7 mouse cellular contexts compared by ENCODE assay signal in the genomic region with DNA sequence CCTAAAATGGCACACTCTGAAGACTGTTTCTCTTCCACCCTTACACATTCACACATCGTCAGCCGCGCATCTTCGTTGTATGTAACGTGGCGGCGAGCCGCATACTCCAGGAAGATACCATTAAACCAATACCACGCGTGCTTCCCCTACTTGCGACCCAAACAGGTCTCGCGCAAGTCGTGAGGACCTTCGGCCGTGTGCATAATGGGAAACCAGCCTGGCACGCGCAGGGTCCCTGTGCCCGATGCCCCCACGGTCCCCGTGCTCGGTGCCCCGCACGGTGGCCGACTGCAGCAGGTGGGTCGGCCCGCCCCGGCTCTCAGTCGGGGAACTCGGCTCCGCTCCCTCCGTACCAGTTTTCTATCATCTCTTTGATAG. TPM values are rescaled to one million over a fixed set of nuclear protein-coding genes. Genes with fewer than 3 reads are reported as not detected.
DNase-seq lines count a peak whose midpoint lies in the region; ATAC-seq and TF ChIP-seq lines count a peak whose summit lies in the region.

No protein-coding gene starts in this region.

- peak overlapping the region; percentile 93 for H3K27ac ChIP-seq in lung, embryonic 16.5 days (ENCODE audit: low read length)
- H3K27ac ChIP-seq in embryonic facial prominence, embryonic 10.5 days (replicated peaks): peak overlapping the region; percentile 96
- H3K27ac ChIP-seq in hindbrain, postnatal 0 days: peak overlapping the region; percentile 96
- peak overlapping the region; percentile 92 for H3K27ac ChIP-seq in midbrain, embryonic 16.5 days (ENCODE audit: low read length)

- peak; percentile 50 for ATAC-seq in lung, embryonic 16.5 days (ENCODE audit: low read depth)
- ATAC-seq in hindbrain, postnatal 0 days: peak; percentile 86
- ATAC-seq in midbrain, embryonic 16.5 days: peak; percentile 89

- H3K4me3 ChIP-seq in lung, embryonic 16.5 days (ENCODE audit: low read length): peak overlapping the region; percentile 92
- peak overlapping the region; percentile 69 for H3K4me3 ChIP-seq in embryonic facial prominence, embryonic 10.5 days
- H3K4me3 ChIP-seq in hindbrain, postnatal 0 days (ENCODE audit: low read length): peak overlapping the region; percentile 92
- H3K4me3 ChIP-seq in midbrain, embryonic 16.5 days (ENCODE audit: low read depth, low read length): peak overlapping the region; percentile 76

- H3K9ac ChIP-seq in lung, embryonic 16.5 days (ENCODE audit: low read length): peak overlapping the region; percentile 93
- peak overlapping the region; percentile 71 for H3K9ac ChIP-seq in hindbrain, postnatal 0 days (replicated peaks; ENCODE audit: low read length)
- peak overlapping the region; percentile 72 for H3K9ac ChIP-seq in midbrain, embryonic 16.5 days (ENCODE audit: low read depth, low read length)

- H3K36me3 ChIP-seq in lung, embryonic 16.5 days (ENCODE audit: control insufficient read depth, insufficient read depth, low read length): peaks cover 3% of the 10 kb centered on the region; the same call in 1 of the 2 replicates
- peaks cover 51% of the 10 kb centered on the region for H3K36me3 ChIP-seq in embryonic facial prominence, embryonic 10.5 days (replicated peaks)
- H3K36me3 ChIP-seq in hindbrain, postnatal 0 days (ENCODE audit: insufficient read depth, low read length): no peaks in the 10 kb centered on the region
- H3K36me3 ChIP-seq in midbrain, embryonic 16.5 days (ENCODE audit: control insufficient read depth, insufficient read depth, low read length): peaks cover 5% of the 10 kb centered on the region

- peaks cover 30% of the 10 kb centered on the region for H3K4me1 ChIP-seq in lung, embryonic 16.5 days (replicated peaks; ENCODE audit: control insufficient read depth, insufficient read depth, low read length)
- H3K4me1 ChIP-seq in embryonic facial prominence, embryonic 10.5 days: peaks cover 44% of the 10 kb centered on the region
- H3K4me1 ChIP-seq in hindbrain, postnatal 0 days (ENCODE audit: insufficient read depth, low read length): peaks cover 29% of the 10 kb centered on the region
- peaks cover 45% of the 10 kb centered on the region for H3K4me1 ChIP-seq in midbrain, embryonic 16.5 days (ENCODE audit: control insufficient read depth, insufficient read depth, low read length)

- H3K9me3 ChIP-seq in lung, embryonic 16.5 days (ENCODE audit: control insufficient read depth, low read length): no peaks in the 10 kb centered on the region
- no peaks in the 10 kb centered on the region for H3K9me3 ChIP-seq in embryonic facial prominence, embryonic 10.5 days
- no peaks in the 10 kb centered on the region for H3K9me3 ChIP-seq in hindbrain, postnatal 0 days (ENCODE audit: low read length)
- no peaks in the 10 kb centered on the region for H3K9me3 ChIP-seq in midbrain, embryonic 16.5 days (replicated peaks; ENCODE audit: control insufficient read depth, low read length, poor library complexity, severe bottlenecking)

- WGBS in lung, embryonic 16.5 days: under 1% methylated on average over 32 of the region's 32 CpGs
- WGBS in embryonic facial prominence, embryonic 10.5 days: under 1% methylated on average over 32 of the region's 32 CpGs
- 2% methylated on average over 32 of the region's 32 CpGs for WGBS in hindbrain, postnatal 0 days
- under 1% methylated on average over 32 of the region's 32 CpGs for WGBS in midbrain, embryonic 16.5 days

- TF ChIP-seq CTCF in hindbrain, postnatal 0 days (IDR thresholded peaks at IDR 0.05; ENCODE audit: low read depth): no peak

- DNase-seq in lung, adult 18-20 months: no peak
- no peak for DNase-seq in embryonic facial prominence, embryonic 10.5 days (ENCODE audit: low spot score)
- DNase-seq in hindbrain, postnatal 0 days (ENCODE audit: low spot score): peak; percentile 89
- no peak for DNase-seq in right cerebral cortex, postnatal 14 days
- no peak for DNase-seq in frontal cortex, postnatal 36 days (ENCODE audit: low spot score in 2 of 2)

- H3K4me2 ChIP-seq in lung, embryonic 16.5 days (ENCODE audit: low read depth, low read length): peak overlapping the region; percentile 76
- H3K4me2 ChIP-seq in hindbrain, postnatal 0 days (ENCODE audit: low read depth, low read length): peak overlapping the region; percentile 62
- peak overlapping the region; percentile 69 for H3K4me2 ChIP-seq in midbrain, embryonic 16.5 days (ENCODE audit: low read length)

- no peaks in the 10 kb centered on the region for H3K27me3 ChIP-seq in lung, embryonic 16.5 days (ENCODE audit: control insufficient read depth, insufficient read depth, low read depth, low read length)
- H3K27me3 ChIP-seq in embryonic facial prominence, embryonic 10.5 days (replicated peaks; ENCODE audit: low read depth, poor library complexity, severe bottlenecking): no peaks in the 10 kb centered on the region
- H3K27me3 ChIP-seq in hindbrain, postnatal 0 days (ENCODE audit: insufficient read depth, low read length): no peaks in the 10 kb centered on the region
- H3K27me3 ChIP-seq in midbrain, embryonic 16.5 days (ENCODE audit: control insufficient read depth, insufficient read depth, low read depth, low read length): no peaks in the 10 kb centered on the region

RNA-seq across cellular contexts. Expression of a gene that starts 0.5 kb away (rescaled TPM):
- 35.0 and 37.3 TPM in 2 replicates for polyA plus RNA-seq in lung, embryonic 16.5 days (2015; fragmentation: Nextera tagmentation; extraction: Ambion mirVana)
- 52.7 and 56.8 TPM in 2 replicates for polyA plus RNA-seq in embryonic facial prominence, embryonic 10.5 days (2016; fragmentation: Nextera tagmentation; extraction: Ambion mirVana)
- total RNA-seq in hindbrain, postnatal 0 days (2014; rRNA removed): 16.1 and 24.0 TPM in 2 replicates
- polyA plus RNA-seq in hindbrain, postnatal 0 days (2015; fragmentation: Nextera tagmentation; extraction: Ambion mirVana): 16.0 and 19.4 TPM in 2 replicates
- 27.3 and 31.0 TPM in 2 replicates for polyA plus RNA-seq in midbrain, embryonic 16.5 days (2015; fragmentation: Nextera tagmentation; extraction: Ambion mirVana)

RNA-seq across cellular contexts. Expression of a gene that starts 0.7 kb away (rescaled TPM):
- polyA plus RNA-seq in lung, embryonic 16.5 days (2015; fragmentation: Nextera tagmentation; extraction: Ambion mirVana): 24.2 and 24.4 TPM in 2 replicates
- polyA plus RNA-seq in embryonic facial prominence, embryonic 10.5 days (2016; fragmentation: Nextera tagmentation; extraction: Ambion mirVana): 29.7 and 30.4 TPM in 2 replicates
- total RNA-seq in hindbrain, postnatal 0 days (2014; rRNA removed): 73.1 and 81.4 TPM in 2 replicates
- polyA plus RNA-seq in hindbrain, postnatal 0 days (2015; fragmentation: Nextera tagmentation; extraction: Ambion mirVana): 34.4 and 36.0 TPM in 2 replicates
- polyA plus RNA-seq in midbrain, embryonic 16.5 days (2015; fragmentation: Nextera tagmentation; extraction: Ambion mirVana): 71.7 and 74.6 TPM in 2 replicates

RNA-seq across cellular contexts. Expression of a gene that starts 40.5 kb away (rescaled TPM):
- polyA plus RNA-seq in lung, embryonic 16.5 days (2015; fragmentation: Nextera tagmentation; extraction: Ambion mirVana): 0.18 TPM in 2 replicates
- 0.09 and 0.11 TPM in 2 replicates for polyA plus RNA-seq in embryonic facial prominence, embryonic 10.5 days (2016; fragmentation: Nextera tagmentation; extraction: Ambion mirVana)
- total RNA-seq in hindbrain, postnatal 0 days (2014; rRNA removed): 42.8 and 49.0 TPM in 2 replicates
- 12.6 and 13.1 TPM in 2 replicates for polyA plus RNA-seq in hindbrain, postnatal 0 days (2015; fragmentation: Nextera tagmentation; extraction: Ambion mirVana)
- 17.7 and 20.7 TPM in 2 replicates for polyA plus RNA-seq in midbrain, embryonic 16.5 days (2015; fragmentation: Nextera tagmentation; extraction: Ambion mirVana)

Comparison
In these comparisons a context has a peak if more than half of its experiments do, and no peak if none do; other contexts are left out.
1. RNA of a gene that starts 40.5 kb away (polyA plus RNA-seq): 17.7 to 20.7 TPM in midbrain, embryonic 16.5 days and 12.6 to 13.1 TPM in hindbrain, postnatal 0 days; 0.18 TPM in lung, embryonic 16.5 days and 0.09 to 0.11 TPM in embryonic facial prominence, embryonic 10.5 days; every median in the first group is over 10 times any median in the second.
2. Peak in every context shown above with its lines, with median percentiles within 50 percentile points of each other: ATAC-seq, H3K27ac ChIP-seq, H3K4me2 ChIP-seq, H3K4me3 ChIP-seq and H3K9ac ChIP-seq.